Mouse (Mus musculus) forebrain, embryonic 12.5 days (tissue): Measurements from ENCODE around the gene Bloc1s5. TPM values are rescaled to one million over a fixed set of nuclear protein-coding genes. Genes with fewer than 3 reads are reported as not detected.
A peak's percentile ranks its signal among the peaks of the same experiment; 100 is the strongest.
"Not testable (repeated sequence)": the region's sequence is repeated elsewhere in the genome, so short reads cannot be mapped to it uniquely, and the experiment has no call there.

ENCODE experiments used
- ATAC-seq: fragments of 200-750 bp; cut with Nextera tagmentation; 2 replicates; pipeline ENCODE4 v1.8.0; 2017; ENCODE audit warnings: moderate TSS enrichment; ENCODE audit not compliant: low FRiP score
- H3K27ac ChIP-seq: fragments of 300-500 bp; sonication (generic); 2 replicates; pipeline ENCODE4 v1.5.1; 2016; ENCODE audit warnings: mild to moderate bottlenecking
- H3K27me3 ChIP-seq: fragments of 300-500 bp; sonication (generic); 2 replicates; pipeline ENCODE4 v1.6.1; 2016; ENCODE audit warnings: mild to moderate bottlenecking
- H3K36me3 ChIP-seq: fragments of 300-500 bp; sonication (generic); replicated peaks from 2 replicates; pipeline ENCODE4 v1.6.1; 2016; ENCODE audit warnings: mild to moderate bottlenecking
- H3K4me1 ChIP-seq: fragments of 300-500 bp; sonication (generic); 2 replicates; pipeline ENCODE4 v1.6.1; 2016
- H3K4me2 ChIP-seq: fragments of 300-500 bp; sonication (generic); 2 replicates; pipeline ENCODE4 v1.6.1; 2016; ENCODE audit warnings: mild to moderate bottlenecking, moderate library complexity
- H3K4me3 ChIP-seq: fragments of 300-500 bp; sonication (generic); replicated peaks from 2 replicates; pipeline ENCODE4 v1.5.1; 2016; ENCODE audit warnings: mild to moderate bottlenecking
- H3K9ac ChIP-seq: fragments of 300-500 bp; sonication (generic); 2 replicates; pipeline ENCODE4 v1.6.1; 2016; ENCODE audit warnings: mild to moderate bottlenecking
- H3K9me3 ChIP-seq: fragments of 300-500 bp; sonication (generic); 2 replicates; pipeline ENCODE4 v1.6.1; 2016
- WGBS: fragments of 180-500 bp; shearing (Covaris S2); methylation state at CpG from one replicate; pipeline ENCODE4 v1.1.7; 2016; 5-methylcytosine and 5-hydroxymethylcytosine counted together
- polyA plus RNA-seq: library from polyadenylated mRNA; unstranded; fragments of >200 nt; fragmentation: Nextera tagmentation; extraction: Ambion mirVana; gene quantifications from 2 replicates; pipeline ENCODE4 v1.2.1, GENCODE M21; 2016

The Bloc1s5 gene
- 22.3 and 24.9 TPM in 2 replicates for polyA plus RNA-seq

GRCm38 (mm10) chr13:38634800-38635269, at the start of gene Bloc1s5:
Gene Bloc1s5, minus strand, starts transcription at chr13:38635109.
- H3K27me3 ChIP-seq, result no peaks in the 10 kb centered on the region

GRCm38 (mm10) chr13:38672336-38672735, 37.4 kb upstream of the Bloc1s5 start:
- no peak for ATAC-seq
- H3K4me2 ChIP-seq, result no peak overlapping the region
- H3K9me3 ChIP-seq, result no peaks in the 10 kb centered on the region
- 85% methylated on average over 9 of the region's 9 CpGs for WGBS
- no peak overlapping the region for H3K9ac ChIP-seq
- H3K4me3 ChIP-seq, result no peak overlapping the region
- no peaks in the 10 kb centered on the region for H3K36me3 ChIP-seq
- H3K4me1 ChIP-seq, result no peaks in the 10 kb centered on the region
- no peak overlapping the region for H3K27ac ChIP-seq
- H3K27me3 ChIP-seq, result no peaks in the 10 kb centered on the region

More at GRCm38 (mm10) chr13:38634800-38635269, at the start of gene Bloc1s5:
- Histone ChIP-seq H3K27ac (peak within 1 kb of the TSS; percentile 50; the same call in 1 of the 2 replicates), H3K4me3 (peak within 1 kb of the TSS; percentile 78), H3K4me1 (peaks cover 6% of the 10 kb centered on the region), H3K9ac (peak within 1 kb of the TSS; percentile 82), H3K36me3 (no peaks in the 10 kb centered on the region), H3K9me3 (no peaks in the 10 kb centered on the region), H3K4me2 (peak within 1 kb of the TSS; percentile 72)
- ATAC-seq, result peak; percentile 96
- WGBS, result under 1% methylated on average over 44 of the region's 44 CpGs

GRCm38 (mm10) chr13:38671451-38671850, 36.5 kb upstream of the Bloc1s5 start:
- not testable (repeated sequence) for H3K9ac ChIP-seq, H3K27me3 ChIP-seq, ATAC-seq, H3K27ac ChIP-seq, H3K4me3 ChIP-seq, H3K36me3 ChIP-seq, H3K4me2 ChIP-seq, H3K4me1 ChIP-seq, H3K9me3 ChIP-seq
- 92% methylated on average over 6 of the region's 6 CpGs for WGBS

GRCm38 (mm10) chr13:38670051-38670450, 35.1 kb upstream of the Bloc1s5 start:
- no peaks in the 10 kb centered on the region for H3K27me3 ChIP-seq
- no peak overlapping the region for H3K4me3 ChIP-seq
- no peaks in the 10 kb centered on the region for H3K36me3 ChIP-seq
- no peaks in the 10 kb centered on the region for H3K4me1 ChIP-seq
- no peaks in the 10 kb centered on the region for H3K9me3 ChIP-seq
- no peak overlapping the region for H3K27ac ChIP-seq
- no peak overlapping the region for H3K9ac ChIP-seq
- H3K4me2 ChIP-seq, result no peak overlapping the region
- no peak for ATAC-seq

GRCm38 (mm10) chr13:38668514-38668913, 33.6 kb upstream of the Bloc1s5 start:
- H3K27ac ChIP-seq, result no peak overlapping the region
- H3K27me3 ChIP-seq, result no peaks in the 10 kb centered on the region
- no peaks in the 10 kb centered on the region for H3K4me1 ChIP-seq
- WGBS, result 31% methylated on average over 2 of the region's 2 CpGs
- no peak overlapping the region for H3K4me2 ChIP-seq
- no peaks in the 10 kb centered on the region for H3K36me3 ChIP-seq
- ATAC-seq, result no peak
- no peak overlapping the region for H3K4me3 ChIP-seq
- H3K9me3 ChIP-seq, result no peaks in the 10 kb centered on the region
- no peak overlapping the region for H3K9ac ChIP-seq

- Histone ChIP-seq H3K4me3 (no peak overlapping the region), H3K27me3 (no peaks in the 10 kb centered on the region), H3K9ac (no peak overlapping the region), H3K4me2 (no peak overlapping the region), H3K9me3 (no peaks in the 10 kb centered on the region), H3K4me1 (no peaks in the 10 kb centered on the region), H3K36me3 (no peaks in the 10 kb centered on the region), H3K27ac (no peak overlapping the region)
- no peak for ATAC-seq
- WGBS, result 70% methylated on average over 1 of the region's 1 CpGs
Observed at GRCm38 (mm10) chr13:38664753-38665152, 29.8 kb upstream of the Bloc1s5 start.

GRCm38 (mm10) chr13:38659524-38660136, 24.7 kb upstream of the Bloc1s5 start:
- no peaks in the 10 kb centered on the region for H3K27me3 ChIP-seq
- WGBS, result 85% methylated on average over 12 of the region's 12 CpGs
- no peak for ATAC-seq
- H3K9ac ChIP-seq, result no peak overlapping the region
- H3K36me3 ChIP-seq, result peaks cover 16% of the 10 kb centered on the region
- no peak overlapping the region for H3K4me2 ChIP-seq
- H3K4me1 ChIP-seq, result peaks cover 10% of the 10 kb centered on the region
- H3K27ac ChIP-seq, result no peak overlapping the region
- H3K4me3 ChIP-seq, result no peak overlapping the region
- H3K9me3 ChIP-seq, result no peaks in the 10 kb centered on the region

- H3K4me1 ChIP-seq, result peaks cover 10% of the 10 kb centered on the region
- H3K36me3 ChIP-seq, result peaks cover 25% of the 10 kb centered on the region
- peak; percentile 99 for ATAC-seq
- H3K4me2 ChIP-seq, result peak within 1 kb of the TSS; percentile 61
- peak within 1 kb of the TSS; percentile 76 for H3K9ac ChIP-seq
- peak within 1 kb of the TSS; percentile 60 for H3K27ac ChIP-seq
- peak within 1 kb of the TSS; percentile 70 for H3K4me3 ChIP-seq
- WGBS, result under 1% methylated on average over 59 of the region's 59 CpGs
- no peaks in the 10 kb centered on the region for H3K27me3 ChIP-seq
- no peaks in the 10 kb centered on the region for H3K9me3 ChIP-seq
Observed at GRCm38 (mm10) chr13:38658528-38659280, 23.8 kb upstream of the Bloc1s5 start, which contains the start of gene Eef1e1. Gene Eef1e1, minus strand, starts transcription at chr13:38659058.

GRCm38 (mm10) chr13:38657865-38658264, 23.0 kb upstream of the Bloc1s5 start:
- WGBS, result 26% methylated on average over 4 of the region's 4 CpGs
- Histone ChIP-seq H3K4me2 (peak overlapping the region; percentile 61), H3K27me3 (no peaks in the 10 kb centered on the region), H3K27ac (no peak overlapping the region), H3K4me3 (peak overlapping the region; percentile 70), H3K9me3 (no peaks in the 10 kb centered on the region), H3K4me1 (peaks cover 10% of the 10 kb centered on the region), H3K9ac (peak overlapping the region; percentile 76), H3K36me3 (peaks cover 34% of the 10 kb centered on the region)
- ATAC-seq, result no peak

- H3K27me3 ChIP-seq, result no peaks in the 10 kb centered on the region
- no peaks in the 10 kb centered on the region for H3K9me3 ChIP-seq
- no peak overlapping the region for H3K4me2 ChIP-seq
- H3K4me3 ChIP-seq, result no peak overlapping the region
- no peak overlapping the region for H3K27ac ChIP-seq
- H3K36me3 ChIP-seq, result peaks cover 92% of the 10 kb centered on the region
- H3K4me1 ChIP-seq, result no peaks in the 10 kb centered on the region
- no peak for ATAC-seq
- no peak overlapping the region for H3K9ac ChIP-seq
- 93% methylated on average over 4 of the region's 4 CpGs for WGBS
Observed at GRCm38 (mm10) chr13:38650292-38650691, 15.4 kb upstream of the Bloc1s5 start.

- H3K9ac ChIP-seq, result no peak overlapping the region
- ATAC-seq, result no peak
- no peak overlapping the region for H3K4me3 ChIP-seq
- H3K9me3 ChIP-seq, result no peaks in the 10 kb centered on the region
- H3K36me3 ChIP-seq, result peaks cover 92% of the 10 kb centered on the region
- no peaks in the 10 kb centered on the region for H3K27me3 ChIP-seq
- H3K27ac ChIP-seq, result no peak overlapping the region
- no peaks in the 10 kb centered on the region for H3K4me1 ChIP-seq
- no peak overlapping the region for H3K4me2 ChIP-seq
- 95% methylated on average over 4 of the region's 4 CpGs for WGBS
Observed at GRCm38 (mm10) chr13:38649069-38649468, 14.2 kb upstream of the Bloc1s5 start.

- no peaks in the 10 kb centered on the region for H3K27me3 ChIP-seq
- H3K4me3 ChIP-seq, result no peak overlapping the region
- no peak overlapping the region for H3K27ac ChIP-seq
- WGBS, result 96% methylated on average over 5 of the region's 5 CpGs
- H3K4me2 ChIP-seq, result no peak overlapping the region
- H3K9me3 ChIP-seq, result no peaks in the 10 kb centered on the region
- no peak overlapping the region for H3K9ac ChIP-seq
- ATAC-seq, result no peak
- peaks cover 40% of the 10 kb centered on the region for H3K36me3 ChIP-seq
- H3K4me1 ChIP-seq, result no peaks in the 10 kb centered on the region
Observed at GRCm38 (mm10) chr13:38641414-38641813, 6.5 kb upstream of the Bloc1s5 start.
